Mouse (Mus musculus): ENCODE results near the gene Tcp10b.
"Not testable (repeated sequence)": the region's sequence is repeated elsewhere in the genome, so short reads cannot be mapped to it uniquely, and the experiment has no call there.

GRCm38 (mm10) chr17:13092100-13092764 is 31.3 kb downstream of the Tcp10b start:
- not testable (repeated sequence) for TF ChIP-seq POLR2A (IDR thresholded peaks at IDR 0.05; ENCODE audit: low read depth, low read length); USF2 (conservative IDR thresholded peaks at IDR 0.05; ENCODE audit: low read depth, low read length); MAFK (IDR thresholded peaks at IDR 0.05; ENCODE audit: insufficient replicate concordance, low read length); ZNF384 (IDR thresholded peaks at IDR 0.05; ENCODE audit: low read depth, low read length); ZMIZ1 (IDR thresholded peaks at IDR 0.05; ENCODE audit: low read depth, low read length); CTCF (conservative IDR thresholded peaks at IDR 0.05 in 1 of 2, IDR thresholded peaks at IDR 0.05 in 1 of 2; ENCODE audit: low read depth in 2 of 2, low read length in 2 of 2); JUND (conservative IDR thresholded peaks at IDR 0.05; ENCODE audit: low read depth, low read length); POLR2AphosphoS2 (IDR thresholded peaks at IDR 0.05; ENCODE audit: low read depth, low read length); NELFE (IDR thresholded peaks at IDR 0.05; ENCODE audit: low read depth, low read length); EP300 (IDR thresholded peaks at IDR 0.05; ENCODE audit: low read length); ETS1 (conservative IDR thresholded peaks at IDR 0.05; ENCODE audit: low read depth, low read length); NRF1 (IDR thresholded peaks at IDR 0.05; ENCODE audit: low read depth, low read length); HCFC1 (IDR thresholded peaks at IDR 0.05; ENCODE audit: low read depth, low read length); TBP (conservative IDR thresholded peaks at IDR 0.05; ENCODE audit: low read depth, low read length)

Measured in CH12.LX (cell line).